Mouse (Mus musculus) left cerebral cortex, adult 6 months (tissue): Measurements from ENCODE around the gene Ndufv3. TPM values are rescaled to one million over a fixed set of nuclear protein-coding genes. Genes with fewer than 3 reads are reported as not detected.

Experiments used
- long read RNA-seq, 2 experiments: library from polyadenylated mRNA; unstranded; transcript quantifications; one replicate each; pipeline ENCODE4 v2.0.0; 2019 to 2020
- polyA plus RNA-seq: library from polyadenylated mRNA; unstranded; fragments of <200 nt; fragmentation: Nextera tagmentation; gene quantifications from 2 replicates; pipeline ENCODE4 v1.2.3, GENCODE M21; 2021

The Ndufv3 gene
- 722 and 811 TPM in 2 replicates for polyA plus RNA-seq
- long read RNA-seq, experiment 1, transcript Ndufv3-202 (3 exons, 493 nt) = minor isoform, 51 of 168 reads
- long read RNA-seq, experiment 1, transcript Ndufv3-201 (4 exons, 1,582 nt) = major isoform, 78 of 168 reads
- long read RNA-seq, experiment 1, partial matches to known transcripts = 2 of 168 reads
- long read RNA-seq, experiment 1, other reads (novel, unspliced or antisense) = 35 of 168 reads
- long read RNA-seq, experiment 2, transcript Ndufv3-201 (4 exons, 1,582 nt) = minor isoform, 24 of 435 reads
- long read RNA-seq, experiment 2, transcript Ndufv3-202 (3 exons, 493 nt) = major isoform, 393 of 435 reads
- long read RNA-seq, experiment 2, partial matches to known transcripts = 9 of 435 reads
- long read RNA-seq, experiment 2, other reads (novel, unspliced or antisense) = 9 of 435 reads

GRCm38 (mm10) chr17:31519946-31520838, at the start of gene Ndufv3, which contains the start of gene Wdr4:
Ndufv3 (plus strand) TSS chr17:31520115.
Wdr4 (minus strand) TSS chr17:31519980.

GRCm38 (mm10) chr17:31564015-31564857, 44.3 kb downstream of the Ndufv3 start, which contains the start of gene Pknox1:
Pknox1 (plus strand) TSS chr17:31564734.

Other genes with a start within 250 kb of the Ndufv3 start
- 7.3 and 7.4 TPM in 2 replicates for gene Rsph1, start 242.7 kb upstream of the Ndufv3 start, polyA plus RNA-seq
- 2.2 and 3.8 TPM in 2 replicates for gene Slc37a1, start 233.3 kb upstream of the Ndufv3 start, polyA plus RNA-seq
- 6.2 TPM in 2 replicates for gene Pde9a, start 133.9 kb upstream of the Ndufv3 start, polyA plus RNA-seq
- 16.3 and 20.6 TPM in 2 replicates for gene Wdr4, start 135 bp upstream of the Ndufv3 start, polyA plus RNA-seq
- gene Pknox1, start 44.6 kb downstream of the Ndufv3 start, polyA plus RNA-seq = 5.3 and 6.9 TPM in 2 replicates
- 16.7 and 30.7 TPM in 2 replicates for gene Cbs, start 117.1 kb downstream of the Ndufv3 start, polyA plus RNA-seq
- gene U2af1, start 138.8 kb downstream of the Ndufv3 start, polyA plus RNA-seq = 47.1 and 53.1 TPM in 2 replicates
- 0.23 TPM in 1 of 2 replicates, not detected in the other for gene Cryaa, start 157.7 kb downstream of the Ndufv3 start, polyA plus RNA-seq